Mouse (Mus musculus): Measurements from ENCODE around the gene Gm42372. TPM values are rescaled to one million over a fixed set of nuclear protein-coding genes. Genes with fewer than 3 reads are reported as not detected.
"Not testable (repeated sequence)": the region's sequence is repeated elsewhere in the genome, so short reads cannot be mapped to it uniquely, and the experiment has no call there.

Gm42372 gene
- polyA plus RNA-seq, 1 experiment from 2014 or later = 0.06 TPM

DNA sequence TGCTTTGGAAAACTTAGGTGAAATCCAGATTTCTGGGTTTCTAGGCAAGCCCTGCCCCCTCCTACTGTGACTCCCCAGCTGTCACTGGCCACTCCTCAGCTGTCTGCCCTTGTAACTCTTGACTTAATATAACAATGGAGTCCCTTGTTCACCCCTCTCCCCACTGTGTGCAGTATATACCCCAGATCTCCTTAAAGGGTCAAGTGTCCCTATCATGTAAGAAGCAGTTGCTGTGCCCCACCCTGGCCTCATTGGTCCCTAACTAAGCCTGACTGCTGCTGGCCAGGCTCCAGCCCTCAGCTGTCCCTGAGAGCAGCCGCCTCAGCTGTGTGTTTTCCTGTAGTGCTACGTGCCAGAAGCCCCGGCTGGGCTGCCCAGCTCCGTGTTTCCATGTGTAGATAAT, 34.9 kb upstream of the Gm42372 start:
- 14% methylated on average over 4 of the region's 4 CpGs for WGBS (ENCODE audit: insufficient replicate concordance)
- no peaks in the 10 kb centered on the region for H3K36me3 ChIP-seq (replicated peaks)
- no peak overlapping the region for H3K4me3 ChIP-seq (replicated peaks)
- no peak overlapping the region for H3K9ac ChIP-seq
- H3K27ac ChIP-seq (replicated peaks) = no peak overlapping the region
- no peak for ATAC-seq (ENCODE audit: insufficient read depth)
- peaks cover 17% of the 10 kb centered on the region for H3K4me1 ChIP-seq (replicated peaks)
- H3K9me3 ChIP-seq (replicated peaks) = no peaks in the 10 kb centered on the region
- H3K4me2 ChIP-seq = no peak overlapping the region
- H3K27me3 ChIP-seq = peaks cover 77% of the 10 kb centered on the region

- Histone ChIP-seq H3K9me3 (replicated peaks) (no peaks in the 10 kb centered on the region), H3K36me3 (replicated peaks) (no peaks in the 10 kb centered on the region), H3K27me3 (peaks cover 67% of the 10 kb centered on the region), H3K4me2 (no peak overlapping the region), H3K9ac (no peak overlapping the region), H3K4me3 (replicated peaks) (no peak overlapping the region), H3K27ac (replicated peaks) (no peak overlapping the region), H3K4me1 (replicated peaks) (peaks cover 17% of the 10 kb centered on the region)
- ATAC-seq (ENCODE audit: insufficient read depth) = no peak
- 49% methylated on average over 8 of the region's 8 CpGs for WGBS (ENCODE audit: insufficient replicate concordance)
Observed at GRCm38 (mm10) chr7:16948923-16949458, 33.9 kb upstream of the Gm42372 start.

DNA sequence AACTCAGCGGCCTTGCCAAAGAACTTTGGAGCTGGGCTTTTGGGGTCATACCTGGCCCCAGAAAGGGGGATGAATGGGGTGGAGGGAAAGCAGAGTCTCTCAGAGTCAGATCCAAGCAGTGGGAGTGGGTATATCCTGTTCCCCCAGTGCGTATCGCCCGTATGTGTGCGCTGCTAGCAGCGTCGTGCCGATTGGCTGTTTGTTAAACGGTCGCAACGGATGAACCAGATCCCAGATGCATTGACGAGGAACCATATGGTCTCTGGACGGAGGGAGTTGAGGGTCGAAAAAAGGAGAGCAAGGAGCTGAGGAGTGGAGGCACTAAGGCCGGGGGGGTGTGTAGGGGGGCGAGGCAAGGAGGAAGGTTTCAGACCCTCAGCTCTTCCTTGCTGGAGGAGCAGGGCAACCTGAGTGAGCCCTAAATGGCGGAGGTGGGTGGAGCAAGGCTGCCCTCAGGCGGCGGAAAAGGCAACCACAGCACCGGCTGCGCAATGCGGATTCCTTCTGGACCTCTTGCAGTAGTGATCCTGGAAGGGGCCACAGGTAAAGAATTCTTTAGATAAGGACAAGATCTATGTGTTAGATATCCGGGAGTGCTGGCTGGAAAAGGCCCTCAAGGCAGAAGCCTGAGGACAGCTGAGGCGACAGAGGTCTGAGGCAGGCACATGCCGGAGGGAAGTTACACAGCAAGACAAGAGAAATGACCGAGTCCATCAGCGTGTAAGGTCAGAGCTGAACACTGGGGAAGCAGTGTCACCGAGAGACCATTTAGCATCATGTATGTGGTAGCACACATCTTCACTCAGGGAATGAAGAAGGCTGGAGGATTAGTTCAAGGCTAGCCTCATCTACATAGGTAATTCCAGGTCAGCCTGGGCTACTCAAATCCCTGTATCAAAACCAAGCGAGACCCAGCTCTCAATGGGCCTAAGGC, 32.7 kb upstream of the Gm42372 start:
- H3K27ac ChIP-seq (replicated peaks) = no peak overlapping the region
- no peak overlapping the region for H3K9ac ChIP-seq
- H3K4me3 ChIP-seq (replicated peaks) = peak overlapping the region; percentile 20; the same call in 1 of the 2 replicates
- H3K4me1 ChIP-seq (replicated peaks) = peaks cover 11% of the 10 kb centered on the region
- ATAC-seq (ENCODE audit: insufficient read depth) = no peak
- no peaks in the 10 kb centered on the region for H3K9me3 ChIP-seq (replicated peaks)
- H3K27me3 ChIP-seq = peaks cover 55% of the 10 kb centered on the region
- peak overlapping the region; percentile 63 for H3K4me2 ChIP-seq
- 9% methylated on average over 29 of the region's 29 CpGs for WGBS (ENCODE audit: insufficient replicate concordance)
- H3K36me3 ChIP-seq (replicated peaks) = no peaks in the 10 kb centered on the region

DNA sequence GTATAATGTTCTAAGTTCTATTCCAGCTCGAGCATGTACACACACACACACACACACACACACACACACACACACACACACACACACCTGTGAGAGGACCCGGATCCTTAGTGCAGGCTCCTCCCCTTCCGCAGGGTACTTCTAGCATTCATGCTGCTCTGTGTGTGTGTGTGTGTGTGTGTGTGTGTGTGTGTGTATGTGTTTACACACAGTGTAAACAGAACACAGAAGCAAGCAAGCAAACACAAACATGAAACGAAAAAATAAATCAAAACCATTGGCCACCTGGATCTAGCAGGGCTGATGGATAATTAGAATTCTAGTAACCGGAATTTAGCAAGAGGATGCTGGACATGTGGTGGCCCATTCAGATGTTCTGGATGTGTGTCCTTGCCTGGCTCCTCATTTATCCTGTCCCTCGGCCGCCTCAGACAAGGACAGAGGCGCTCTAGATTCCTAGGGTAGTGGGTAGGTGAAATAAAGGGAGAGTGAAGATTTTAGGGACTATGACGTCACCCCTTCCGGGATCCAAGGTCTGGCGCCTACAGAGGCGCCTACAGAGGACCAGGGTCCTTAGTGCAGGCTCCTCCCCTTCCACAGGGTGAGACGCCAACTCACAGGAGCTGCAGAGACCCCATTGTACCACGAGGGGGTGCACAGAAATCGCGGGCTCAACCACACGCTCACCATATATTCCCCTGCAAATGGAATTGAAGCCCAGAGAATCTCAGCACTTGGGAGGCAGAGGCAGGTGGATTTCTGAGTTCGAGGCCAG, 31.8 kb upstream of the Gm42372 start:
- Histone ChIP-seq H3K4me1 (replicated peaks) (peaks cover 11% of the 10 kb centered on the region), H3K9ac (no peak overlapping the region), H3K9me3 (replicated peaks) (no peaks in the 10 kb centered on the region), H3K27me3 (peaks cover 46% of the 10 kb centered on the region), H3K4me3 (replicated peaks) (no peak overlapping the region), H3K36me3 (replicated peaks) (no peaks in the 10 kb centered on the region), H3K27ac (replicated peaks) (no peak overlapping the region), H3K4me2 (no peak overlapping the region)
- WGBS (ENCODE audit: insufficient replicate concordance) = 23% methylated on average over 18 of the region's 18 CpGs
- ATAC-seq (ENCODE audit: insufficient read depth) = peak; percentile 40; the same call in 1 of the 2 replicates

GRCm38 (mm10) chr7:16953776-16954175, 29.1 kb upstream of the Gm42372 start:
- H3K4me3 ChIP-seq (replicated peaks); ATAC-seq (ENCODE audit: insufficient read depth); H3K4me1 ChIP-seq (replicated peaks); H3K36me3 ChIP-seq (replicated peaks); H3K9ac ChIP-seq; H3K4me2 ChIP-seq; H3K9me3 ChIP-seq (replicated peaks); H3K27ac ChIP-seq (replicated peaks): not testable (repeated sequence)
- WGBS (ENCODE audit: insufficient replicate concordance) = 52% methylated on average over 2 of the region's 2 CpGs
- peaks cover 19% of the 10 kb centered on the region for H3K27me3 ChIP-seq

GRCm38 (mm10) chr7:16955712-16956111, 27.2 kb upstream of the Gm42372 start:
- no peak overlapping the region for H3K4me3 ChIP-seq (replicated peaks)
- WGBS (ENCODE audit: insufficient replicate concordance) = 38% methylated on average over 4 of the region's 4 CpGs
- H3K36me3 ChIP-seq (replicated peaks) = no peaks in the 10 kb centered on the region
- H3K4me2 ChIP-seq = no peak overlapping the region
- no peaks in the 10 kb centered on the region for H3K9me3 ChIP-seq (replicated peaks)
- no peak overlapping the region for H3K27ac ChIP-seq (replicated peaks)
- H3K27me3 ChIP-seq = peaks cover 7% of the 10 kb centered on the region; the same call in 1 of the 2 replicates
- H3K9ac ChIP-seq = no peak overlapping the region
- ATAC-seq (ENCODE audit: insufficient read depth) = no peak
- no peaks in the 10 kb centered on the region for H3K4me1 ChIP-seq (replicated peaks)

DNA sequence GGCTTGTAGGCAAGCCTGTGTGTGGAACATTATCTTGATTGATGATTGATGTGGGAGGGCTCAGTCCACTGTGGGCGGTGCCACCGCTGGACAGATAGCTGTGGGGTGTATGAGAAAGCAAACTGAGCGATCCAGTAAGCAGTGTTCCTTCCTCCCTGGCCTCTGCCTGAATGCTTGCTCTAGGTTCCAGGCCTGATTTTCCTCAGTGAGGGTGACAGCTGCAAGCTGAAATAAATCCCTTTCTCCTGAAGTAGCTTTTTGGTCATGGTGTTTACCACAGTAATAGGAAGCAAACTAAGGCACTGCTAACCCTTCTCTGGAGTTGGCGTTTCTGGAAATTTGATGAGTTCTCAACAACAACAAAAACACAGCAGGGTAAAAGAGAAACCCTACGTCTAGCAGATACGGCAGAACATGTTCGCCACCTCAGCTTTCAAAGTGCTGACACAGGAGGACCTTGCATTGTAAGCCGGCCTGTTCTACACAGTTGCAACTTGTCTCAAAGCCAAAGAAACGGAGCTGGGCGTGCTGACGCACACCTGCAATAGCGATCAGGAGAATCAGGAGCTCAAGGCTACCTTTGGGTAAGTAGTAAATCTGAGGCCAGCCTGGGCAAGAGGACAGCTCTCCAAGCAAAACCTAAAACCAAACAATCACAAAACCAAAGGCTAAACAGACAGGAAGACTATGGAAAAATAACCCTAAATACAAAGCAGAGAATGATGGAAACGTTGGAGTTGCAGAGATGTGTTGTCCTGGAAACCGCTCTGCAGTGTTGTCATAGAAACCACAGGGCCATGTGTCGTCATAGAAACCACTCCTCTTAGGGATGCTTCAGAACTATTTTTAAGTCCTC, 26.2 kb upstream of the Gm42372 start:
- Histone ChIP-seq H3K4me1 (replicated peaks) (no peaks in the 10 kb centered on the region), H3K4me2 (no peak overlapping the region), H3K9me3 (replicated peaks) (no peaks in the 10 kb centered on the region), H3K27me3 (peaks cover 7% of the 10 kb centered on the region; the same call in 1 of the 2 replicates), H3K4me3 (replicated peaks) (no peak overlapping the region), H3K36me3 (replicated peaks) (no peaks in the 10 kb centered on the region), H3K27ac (replicated peaks) (no peak overlapping the region), H3K9ac (no peak overlapping the region)
- WGBS (ENCODE audit: insufficient replicate concordance) = 61% methylated on average over 15 of the region's 15 CpGs
- no peak for ATAC-seq (ENCODE audit: insufficient read depth)

DNA sequence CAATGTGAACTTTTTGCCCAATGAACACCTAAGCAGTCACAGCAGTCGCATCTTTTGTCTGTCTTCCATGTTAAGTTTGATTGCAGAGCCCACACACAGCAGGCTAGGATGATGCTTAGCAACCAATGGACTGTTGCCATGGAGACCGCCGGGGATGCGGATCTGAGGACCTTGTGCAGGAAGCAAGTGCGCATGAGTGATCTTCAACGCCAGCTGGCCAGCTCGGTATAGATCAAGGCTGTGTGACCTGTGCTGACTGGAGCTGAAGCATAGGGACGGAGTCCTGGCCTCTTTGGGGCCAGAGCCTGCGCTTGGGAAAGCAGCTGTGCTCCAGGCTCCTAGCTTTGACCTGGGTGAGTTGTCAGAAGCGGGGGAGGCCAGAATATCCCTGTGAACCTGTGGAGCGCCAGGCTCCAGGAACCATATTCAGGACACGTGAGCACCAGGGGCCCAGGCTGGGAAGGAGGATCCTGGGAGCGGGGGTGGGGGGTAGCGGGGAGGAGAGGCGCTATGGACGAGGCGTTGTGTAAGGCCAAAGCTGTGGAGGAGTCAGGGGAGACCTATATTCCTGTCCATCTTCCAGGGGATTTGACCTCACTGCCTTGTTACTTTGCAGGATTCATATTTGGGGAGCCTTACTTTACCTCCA, 23.2 kb upstream of the Gm42372 start, which contains the start of gene Pnmal1:
Gene Pnmal1 (plus strand): TSS at position 141 of the 649 bp plus-strand sequence.
- no peaks in the 10 kb centered on the region for H3K9me3 ChIP-seq (replicated peaks)
- H3K4me2 ChIP-seq = no peak within 1 kb of the TSS
- H3K27me3 ChIP-seq = peaks cover 7% of the 10 kb centered on the region; the same call in 1 of the 2 replicates
- no peak within 1 kb of the TSS for H3K27ac ChIP-seq (replicated peaks)
- no peak within 1 kb of the TSS for H3K4me3 ChIP-seq (replicated peaks)
- H3K4me1 ChIP-seq (replicated peaks) = no peaks in the 10 kb centered on the region
- H3K9ac ChIP-seq = no peak within 1 kb of the TSS
- 34% methylated on average over 17 of the region's 17 CpGs for WGBS (ENCODE audit: insufficient replicate concordance)
- no peaks in the 10 kb centered on the region for H3K36me3 ChIP-seq (replicated peaks)
- ATAC-seq (ENCODE audit: insufficient read depth) = no peak

DNA sequence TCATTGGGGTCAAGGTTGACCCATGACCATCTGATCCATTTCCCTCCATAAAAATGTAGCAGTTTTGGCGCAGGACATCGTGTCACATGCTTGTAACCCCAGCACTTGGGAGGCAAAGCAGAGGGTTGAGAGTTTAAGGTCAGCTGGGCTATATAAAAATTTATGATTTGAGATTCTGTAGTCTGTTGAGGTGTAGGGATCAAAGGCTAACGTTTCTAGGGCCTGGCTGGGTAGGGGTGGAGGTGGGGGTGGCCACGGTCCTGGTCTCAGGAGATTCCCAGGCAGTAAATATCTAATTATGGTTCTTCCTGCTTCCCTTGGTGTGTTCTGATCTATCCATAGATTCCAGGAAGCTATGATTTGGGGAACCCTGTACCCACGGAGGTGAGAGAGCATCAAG, 21.2 kb upstream of the Gm42372 start:
- Histone ChIP-seq H3K4me1 (replicated peaks) (no peaks in the 10 kb centered on the region), H3K4me2 (no peak overlapping the region), H3K9ac (no peak overlapping the region), H3K9me3 (replicated peaks) (no peaks in the 10 kb centered on the region), H3K27ac (replicated peaks) (no peak overlapping the region), H3K4me3 (replicated peaks) (no peak overlapping the region), H3K36me3 (replicated peaks) (no peaks in the 10 kb centered on the region), H3K27me3 (peaks cover 7% of the 10 kb centered on the region; the same call in 1 of the 2 replicates)
- ATAC-seq (ENCODE audit: insufficient read depth) = no peak
- WGBS (ENCODE audit: insufficient replicate concordance) = 49% methylated on average over 5 of the region's 5 CpGs

- ATAC-seq (ENCODE audit: insufficient read depth) = peak; percentile 52; the same call in 1 of the 2 replicates
- Histone ChIP-seq H3K9me3 (replicated peaks) (no peaks in the 10 kb centered on the region), H3K9ac (no peak overlapping the region), H3K36me3 (replicated peaks) (no peaks in the 10 kb centered on the region), H3K4me1 (replicated peaks) (no peaks in the 10 kb centered on the region), H3K4me2 (no peak overlapping the region), H3K27ac (replicated peaks) (peak overlapping the region; percentile 53; the same call in 1 of the 2 replicates), H3K27me3 (no peaks in the 10 kb centered on the region), H3K4me3 (replicated peaks) (no peak overlapping the region)
- 58% methylated on average over 6 of the region's 6 CpGs for WGBS (ENCODE audit: insufficient replicate concordance)
Observed at GRCm38 (mm10) chr7:16968414-16968813, 14.5 kb upstream of the Gm42372 start.

Data from liver, embryonic 15.5 days (tissue).